Mouse (Mus musculus) forebrain, embryonic 13.5 days (tissue): Measurements from ENCODE around the gene Fchsd2. TPM values are rescaled to one million over a fixed set of nuclear protein-coding genes. Genes with fewer than 3 reads are reported as not detected.
A peak's percentile ranks its signal among the peaks of the same experiment; 100 is the strongest.

ENCODE experiments used
- ATAC-seq: fragments of 200-750 bp; cut with Nextera tagmentation; 2 replicates; pipeline ENCODE4 v1.8.0; 2017
- H3K27ac ChIP-seq: fragments of 300-500 bp; sonication (generic); 2 replicates; pipeline ENCODE4 v1.5.1; 2015; ENCODE audit warnings: inconsistent platforms, mild to moderate bottlenecking, moderate library complexity
- H3K27me3 ChIP-seq: fragments of 300-500 bp; sonication (generic); 2 replicates; pipeline ENCODE4 v1.6.1; 2015; ENCODE audit warnings: mild to moderate bottlenecking, inconsistent platforms
- H3K36me3 ChIP-seq: fragments of 300-500 bp; sonication (generic); 2 replicates; pipeline ENCODE4 v1.6.1; 2015; ENCODE audit warnings: mild to moderate bottlenecking, inconsistent platforms; ENCODE audit not compliant: poor library complexity, severe bottlenecking
- H3K4me1 ChIP-seq: fragments of 300-500 bp; sonication (generic); 2 replicates; pipeline ENCODE4 v1.6.1; 2015; ENCODE audit warnings: inconsistent platforms
- H3K4me2 ChIP-seq: fragments of 300-500 bp; sonication (generic); 2 replicates; pipeline ENCODE4 v1.6.1; 2015; ENCODE audit warnings: inconsistent platforms, mild to moderate bottlenecking, moderate library complexity
- H3K4me3 ChIP-seq: fragments of 300-500 bp; sonication (generic); 2 replicates; pipeline ENCODE4 v1.5.1; 2015; ENCODE audit warnings: mild to moderate bottlenecking, inconsistent platforms
- H3K9ac ChIP-seq: fragments of 300-500 bp; sonication (generic); 2 replicates; pipeline ENCODE4 v1.6.1; 2015; ENCODE audit warnings: mild to moderate bottlenecking, inconsistent platforms
- H3K9me3 ChIP-seq: fragments of 300-500 bp; sonication (generic); replicated peaks from 2 replicates; pipeline ENCODE4 v1.6.1; 2016; ENCODE audit warnings: inconsistent platforms
- WGBS: fragments of 180-500 bp; shearing (Covaris S2); methylation state at CpG from one replicate; pipeline ENCODE4 v1.1.7; 2015; 5-methylcytosine and 5-hydroxymethylcytosine counted together
- polyA plus RNA-seq: library from polyadenylated mRNA; unstranded; fragments of >200 nt; fragmentation: Nextera tagmentation; extraction: Ambion mirVana; gene quantifications from 2 replicates; pipeline ENCODE4 v1.2.1, GENCODE M21; 2015

Gene Fchsd2
- polyA plus RNA-seq, 1 experiment from 2014 or later, result 33.3 TPM

- H3K36me3 ChIP-seq, result no peaks in the 10 kb centered on the region
- ATAC-seq, result no peak
- H3K27ac ChIP-seq, result no peak overlapping the region
- no peaks in the 10 kb centered on the region for H3K4me1 ChIP-seq
- H3K4me3 ChIP-seq, result no peak overlapping the region
- 69% methylated on average over 9 of the region's 9 CpGs for WGBS
- no peak overlapping the region for H3K9ac ChIP-seq
- no peaks in the 10 kb centered on the region for H3K9me3 ChIP-seq
- H3K4me2 ChIP-seq, result no peak overlapping the region
- H3K27me3 ChIP-seq, result no peaks in the 10 kb centered on the region
These were observed 9.0 kb upstream of the Fchsd2 start for GRCm38 (mm10) chr7:101083562-101084166.

DNA sequence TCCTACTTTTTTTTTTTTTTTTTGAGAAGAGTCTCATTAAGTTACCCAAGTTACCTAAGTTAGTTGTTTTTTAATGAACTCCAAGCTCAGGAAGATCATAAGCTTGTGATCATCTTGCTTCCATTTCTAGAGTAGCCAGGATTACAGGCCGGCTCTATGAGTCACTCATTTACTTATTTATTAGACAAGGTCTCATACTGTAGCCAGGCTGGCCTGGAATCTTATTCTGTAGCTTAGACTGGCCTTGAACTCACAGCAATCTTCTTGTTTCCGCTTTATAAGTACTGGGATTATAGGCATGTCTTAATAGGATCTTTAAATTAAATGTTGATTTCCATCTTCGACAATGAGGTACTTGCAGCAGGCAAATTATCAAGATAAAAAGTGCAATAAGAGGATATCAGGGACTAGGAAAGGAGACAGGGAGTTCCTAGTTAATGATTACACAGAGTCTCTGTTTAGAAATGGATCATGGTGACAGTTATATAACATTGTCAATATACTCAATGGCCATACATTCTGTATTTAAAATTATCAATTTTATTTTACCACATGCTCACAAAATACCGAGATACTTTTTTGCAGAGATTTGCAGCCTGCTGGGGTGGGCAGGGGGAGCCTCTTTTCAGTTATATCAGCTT lies 7.7 kb upstream of the Fchsd2 start:
- no peak overlapping the region for H3K4me3 ChIP-seq
- H3K4me1 ChIP-seq, result no peaks in the 10 kb centered on the region
- no peak overlapping the region for H3K4me2 ChIP-seq
- no peaks in the 10 kb centered on the region for H3K9me3 ChIP-seq
- H3K27ac ChIP-seq, result no peak overlapping the region
- no peak for ATAC-seq
- no peak overlapping the region for H3K9ac ChIP-seq
- no peaks in the 10 kb centered on the region for H3K36me3 ChIP-seq
- WGBS, result 84% methylated on average over 4 of the region's 4 CpGs
- H3K27me3 ChIP-seq, result no peaks in the 10 kb centered on the region

DNA sequence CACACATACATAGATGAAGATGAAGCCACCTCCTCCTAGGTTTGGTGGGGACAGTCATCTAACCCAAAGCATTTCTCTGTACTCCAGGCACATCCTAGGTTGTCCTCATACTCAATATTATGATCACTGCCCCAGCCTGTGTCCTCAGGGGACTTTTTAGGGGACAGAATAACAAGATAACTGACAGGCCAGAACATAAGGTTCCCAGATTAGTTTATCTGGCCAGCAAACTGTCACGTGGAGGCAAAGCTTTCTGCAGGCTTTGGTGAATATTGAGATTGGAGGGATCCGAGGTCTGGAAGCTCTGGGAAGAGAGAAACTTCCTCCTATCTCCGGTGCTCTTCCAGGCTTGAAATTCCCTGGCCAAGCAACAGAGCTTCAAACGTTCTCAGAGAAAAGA lies 6.9 kb upstream of the Fchsd2 start:
- H3K4me1 ChIP-seq, result no peaks in the 10 kb centered on the region
- no peaks in the 10 kb centered on the region for H3K9me3 ChIP-seq
- no peak overlapping the region for H3K27ac ChIP-seq
- 70% methylated on average over 4 of the region's 4 CpGs for WGBS
- no peaks in the 10 kb centered on the region for H3K36me3 ChIP-seq
- H3K27me3 ChIP-seq, result no peaks in the 10 kb centered on the region
- no peak overlapping the region for H3K4me2 ChIP-seq
- H3K4me3 ChIP-seq, result no peak overlapping the region
- no peak overlapping the region for H3K9ac ChIP-seq
- no peak for ATAC-seq

DNA sequence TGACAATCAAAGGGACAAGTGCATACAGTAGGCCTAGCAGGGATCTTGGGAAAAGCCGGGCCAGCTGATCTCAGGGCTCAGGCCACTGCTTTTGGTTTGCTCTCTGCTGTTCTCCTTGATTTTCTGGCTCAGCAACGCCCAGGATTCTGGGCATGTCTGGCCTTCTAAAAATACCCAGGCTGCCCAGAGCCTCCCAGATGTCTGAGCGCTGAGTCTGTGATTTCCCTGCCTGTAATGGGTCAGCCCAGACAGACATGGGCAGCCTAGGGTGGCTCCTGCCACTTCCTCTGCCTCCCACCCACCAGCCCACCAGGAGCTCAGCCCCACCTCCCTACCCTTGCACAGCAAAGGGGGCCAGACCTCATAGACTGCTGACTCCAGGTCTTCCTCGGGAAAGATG lies 4.0 kb upstream of the Fchsd2 start:
- no peak overlapping the region for H3K4me2 ChIP-seq
- no peak overlapping the region for H3K9ac ChIP-seq
- no peak overlapping the region for H3K27ac ChIP-seq
- no peaks in the 10 kb centered on the region for H3K27me3 ChIP-seq
- H3K36me3 ChIP-seq, result no peaks in the 10 kb centered on the region
- no peak for ATAC-seq
- no peaks in the 10 kb centered on the region for H3K9me3 ChIP-seq
- H3K4me3 ChIP-seq, result no peak overlapping the region
- 78% methylated on average over 4 of the region's 4 CpGs for WGBS
- H3K4me1 ChIP-seq, result no peaks in the 10 kb centered on the region

GRCm38 (mm10) chr7:101089242-101089641 lies 3.4 kb upstream of the Fchsd2 start:
- no peak for ATAC-seq
- Histone ChIP-seq H3K27ac (no peak overlapping the region), H3K4me1 (no peaks in the 10 kb centered on the region), H3K27me3 (no peaks in the 10 kb centered on the region), H3K4me3 (no peak overlapping the region), H3K36me3 (no peaks in the 10 kb centered on the region), H3K9ac (no peak overlapping the region), H3K9me3 (no peaks in the 10 kb centered on the region), H3K4me2 (no peak overlapping the region)
- WGBS, result 78% methylated on average over 3 of the region's 3 CpGs

DNA sequence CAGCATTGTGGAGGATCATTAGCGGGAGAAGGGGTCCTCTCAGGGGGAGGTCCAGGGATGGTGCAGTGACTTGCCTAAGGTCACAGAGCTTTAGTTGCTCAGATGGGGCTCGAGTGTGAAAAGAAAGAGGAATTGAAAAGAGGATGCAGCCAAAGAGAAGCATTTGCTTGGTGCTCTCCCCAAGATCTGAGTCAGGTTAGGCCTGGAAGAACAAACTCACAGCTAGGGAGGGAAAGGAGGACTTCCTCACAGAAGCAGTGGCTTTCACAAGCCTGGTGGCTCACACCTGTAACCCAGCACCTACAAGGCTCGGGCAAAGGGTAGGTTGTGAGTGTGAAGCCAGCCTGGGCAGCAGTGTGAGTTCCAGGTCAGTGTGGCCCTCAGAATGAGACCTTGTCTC lies 568 bp downstream of the Fchsd2 start:
- no peak overlapping the region for H3K4me3 ChIP-seq
- no peaks in the 10 kb centered on the region for H3K36me3 ChIP-seq
- H3K4me2 ChIP-seq, result no peak overlapping the region
- H3K9me3 ChIP-seq, result no peaks in the 10 kb centered on the region
- H3K27me3 ChIP-seq, result no peaks in the 10 kb centered on the region
- no peak overlapping the region for H3K9ac ChIP-seq
- no peaks in the 10 kb centered on the region for H3K4me1 ChIP-seq
- ATAC-seq, result no peak
- WGBS, result 65% methylated on average over 3 of the region's 3 CpGs
- no peak overlapping the region for H3K27ac ChIP-seq

DNA sequence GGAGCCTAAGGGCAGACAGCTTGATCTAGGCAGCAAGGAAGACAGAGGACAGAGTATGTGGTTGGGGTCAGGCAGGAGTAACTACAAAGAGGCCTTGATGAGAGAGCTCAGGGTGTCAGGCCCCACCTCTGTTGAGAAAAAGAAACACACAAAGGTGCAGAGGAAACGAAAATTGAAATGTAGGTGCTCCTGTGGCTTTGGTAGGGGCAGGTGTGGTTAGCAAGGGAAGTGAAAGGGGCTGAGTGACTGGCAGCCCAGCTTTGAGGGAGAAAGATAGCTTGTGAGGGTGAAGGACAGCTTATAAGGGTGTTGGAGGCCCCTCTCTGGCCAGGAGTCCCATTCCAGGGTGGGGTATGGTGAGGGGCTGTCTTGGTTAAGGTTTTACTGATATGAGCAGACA lies 2.1 kb downstream of the Fchsd2 start:
- no peak for ATAC-seq
- no peaks in the 10 kb centered on the region for H3K36me3 ChIP-seq
- 80% methylated on average over 1 of the region's 1 CpGs for WGBS
- H3K4me3 ChIP-seq, result no peak overlapping the region
- no peaks in the 10 kb centered on the region for H3K27me3 ChIP-seq
- H3K9me3 ChIP-seq, result no peaks in the 10 kb centered on the region
- no peak overlapping the region for H3K4me2 ChIP-seq
- H3K4me1 ChIP-seq, result no peaks in the 10 kb centered on the region
- no peak overlapping the region for H3K27ac ChIP-seq
- H3K9ac ChIP-seq, result no peak overlapping the region

GRCm38 (mm10) chr7:101095560-101095959 lies 2.9 kb downstream of the Fchsd2 start:
- H3K4me2 ChIP-seq, result no peak overlapping the region
- H3K9me3 ChIP-seq, result no peaks in the 10 kb centered on the region
- no peak overlapping the region for H3K4me3 ChIP-seq
- H3K4me1 ChIP-seq, result no peaks in the 10 kb centered on the region
- H3K27me3 ChIP-seq, result no peaks in the 10 kb centered on the region
- WGBS, result 78% methylated on average over 5 of the region's 5 CpGs
- H3K9ac ChIP-seq, result no peak overlapping the region
- H3K36me3 ChIP-seq, result no peaks in the 10 kb centered on the region
- H3K27ac ChIP-seq, result no peak overlapping the region
- no peak for ATAC-seq

DNA sequence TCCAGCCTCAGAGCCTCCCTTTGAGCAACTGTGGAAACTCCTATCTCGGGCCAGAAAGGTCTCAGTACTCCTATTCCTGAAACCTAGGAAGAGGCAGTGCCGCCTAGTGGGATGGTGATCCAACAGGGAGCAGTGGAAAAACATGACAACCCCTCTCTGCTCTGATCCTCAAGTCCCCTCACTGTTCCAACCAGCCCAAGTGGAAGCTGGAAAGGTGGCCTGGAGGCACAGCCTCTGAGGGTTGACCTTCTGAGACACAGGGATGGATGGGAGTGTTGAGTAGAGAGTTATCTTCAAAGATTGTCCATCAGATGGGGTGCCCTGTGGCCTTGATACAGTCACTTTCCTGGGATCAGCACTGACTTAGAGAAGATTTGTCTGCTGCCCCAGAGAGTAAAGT lies 3.9 kb downstream of the Fchsd2 start:
- Histone ChIP-seq H3K9ac (no peak overlapping the region), H3K4me1 (peaks cover 9% of the 10 kb centered on the region), H3K36me3 (no peaks in the 10 kb centered on the region), H3K4me2 (no peak overlapping the region), H3K27me3 (no peaks in the 10 kb centered on the region), H3K4me3 (no peak overlapping the region), H3K27ac (no peak overlapping the region), H3K9me3 (no peaks in the 10 kb centered on the region)
- ATAC-seq, result no peak
- 91% methylated on average over 2 of the region's 2 CpGs for WGBS

GRCm38 (mm10) chr7:101097084-101097483 lies 4.4 kb downstream of the Fchsd2 start:
- H3K27ac ChIP-seq, result no peak overlapping the region
- no peak overlapping the region for H3K4me2 ChIP-seq
- ATAC-seq, result no peak
- no peaks in the 10 kb centered on the region for H3K36me3 ChIP-seq
- H3K9ac ChIP-seq, result no peak overlapping the region
- H3K27me3 ChIP-seq, result no peaks in the 10 kb centered on the region
- H3K4me1 ChIP-seq, result peaks cover 15% of the 10 kb centered on the region
- no peaks in the 10 kb centered on the region for H3K9me3 ChIP-seq
- H3K4me3 ChIP-seq, result no peak overlapping the region
- 54% methylated on average over 3 of the region's 3 CpGs for WGBS

DNA sequence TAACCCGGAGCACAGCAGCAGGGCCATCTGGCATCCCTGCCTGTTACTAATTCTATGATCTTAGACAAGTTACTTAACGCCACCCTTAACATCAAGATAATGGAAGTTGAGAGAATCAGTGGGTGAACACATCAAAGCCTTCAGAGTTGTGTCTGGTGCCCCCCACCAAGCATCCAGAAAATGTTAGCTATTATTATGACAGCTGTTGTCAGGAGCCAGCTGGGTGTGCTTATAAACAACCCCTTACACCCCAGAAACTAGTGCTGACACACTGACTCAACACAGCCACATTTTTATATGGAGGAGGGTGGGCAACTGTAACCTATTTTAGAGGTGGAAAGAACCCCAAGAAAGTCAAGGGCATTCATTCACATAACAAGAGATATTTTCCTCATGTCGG lies 7.3 kb downstream of the Fchsd2 start:
- Histone ChIP-seq H3K27me3 (no peaks in the 10 kb centered on the region), H3K4me3 (no peak overlapping the region), H3K27ac (peak overlapping the region; percentile 66; the same call in 1 of the 2 replicates), H3K9me3 (no peaks in the 10 kb centered on the region), H3K9ac (no peak overlapping the region), H3K4me1 (peaks cover 17% of the 10 kb centered on the region), H3K4me2 (no peak overlapping the region), H3K36me3 (no peaks in the 10 kb centered on the region)
- ATAC-seq, result no peak
- WGBS, result 64% methylated on average over 3 of the region's 3 CpGs

GRCm38 (mm10) chr7:101101156-101101691 lies 8.6 kb downstream of the Fchsd2 start:
- Histone ChIP-seq H3K9me3 (no peaks in the 10 kb centered on the region), H3K27ac (peak overlapping the region; percentile 91), H3K9ac (peak overlapping the region; percentile 35), H3K4me3 (no peak overlapping the region), H3K27me3 (no peaks in the 10 kb centered on the region), H3K36me3 (no peaks in the 10 kb centered on the region), H3K4me2 (peak overlapping the region; percentile 38), H3K4me1 (peaks cover 17% of the 10 kb centered on the region)
- 49% methylated on average over 10 of the region's 10 CpGs for WGBS
- ATAC-seq, result peak; percentile 87

- no peak for ATAC-seq
These were observed 14.0 kb downstream of the Fchsd2 start for GRCm38 (mm10) chr7:101106666-101107065.

More at GRCm38 (mm10) chr7:101106666-101107065, 14.0 kb downstream of the Fchsd2 start:
- H3K4me3 ChIP-seq, result no peak overlapping the region
- H3K9ac ChIP-seq, result no peak overlapping the region
- no peak overlapping the region for H3K27ac ChIP-seq
- no peaks in the 10 kb centered on the region for H3K9me3 ChIP-seq
- peaks cover 28% of the 10 kb centered on the region for H3K4me1 ChIP-seq
- no peaks in the 10 kb centered on the region for H3K27me3 ChIP-seq
- no peak overlapping the region for H3K4me2 ChIP-seq
- H3K36me3 ChIP-seq, result peaks cover 11% of the 10 kb centered on the region
- WGBS, result 67% methylated on average over 2 of the region's 2 CpGs
